Mouse (Mus musculus): Measurements from ENCODE around the gene Tmbim6. TPM values are rescaled to one million over a fixed set of nuclear protein-coding genes. Genes with fewer than 3 reads are reported as not detected.
A peak's percentile ranks its signal among the peaks of the same experiment; 100 is the strongest.

Tmbim6 gene
- polyA plus RNA-seq, 1 experiment from 2014 or later, result 509 TPM

GRCm38 (mm10) chr15:99396875-99397274 lies 4.2 kb downstream of the Tmbim6 start:
- DNase-seq (ENCODE audit: low read depth, low spot score) (no peak), ATAC-seq (no peak)
- ChIA-PET CTCF (interaction anchor here (0.9 to 1.1 kb wide), 3 partner anchors 8 to 73 kb away, joined by 3 to 4 read pairs (median 3); no protein-coding TSS in a partner anchor), POLR2A (interaction anchor here (0.5 kb wide), 1 partner anchor 624 kb away, joined by 3 read pairs; no protein-coding TSS in a partner anchor)
- no peaks in the 10 kb centered on the region for H3K27me3 ChIP-seq
- in situ Hi-C loops (cut with MboI; ENCODE audit: low pct_unique_long_range_greater_than_20kb), result no loop called here
- no peak for TF ChIP-seq CTCF (IDR thresholded peaks at IDR 0.05)

DNA sequence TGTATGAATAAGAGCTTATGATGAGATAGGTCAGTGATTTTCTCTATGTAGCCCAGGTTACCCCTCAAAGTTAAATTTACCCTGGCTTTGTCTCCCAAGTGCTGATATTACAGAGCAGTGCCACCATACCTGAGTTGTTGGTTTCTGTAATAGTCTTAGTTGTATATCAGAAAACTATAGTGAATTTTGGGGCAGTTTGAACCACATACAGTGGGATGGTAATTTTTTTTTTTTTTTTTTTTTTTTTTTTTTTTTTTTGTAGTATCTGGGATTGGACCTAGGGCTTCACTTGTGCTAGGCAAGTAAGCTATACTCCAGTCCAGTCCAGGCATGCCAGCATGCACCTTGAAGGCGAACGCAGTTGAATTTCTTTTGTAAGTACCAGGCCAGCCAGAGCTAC lies 4.9 kb downstream of the Tmbim6 start:
- ATAC-seq (no peak), DNase-seq (ENCODE audit: low read depth, low spot score) (no peak)
- CTCF ChIA-PET, result no interaction called here
- H3K27me3 ChIP-seq, result no peaks in the 10 kb centered on the region
- no peak for TF ChIP-seq CTCF (IDR thresholded peaks at IDR 0.05)
- POLR2A ChIA-PET, result interaction anchor here (0.5 to 0.7 kb wide), 3 partner anchors 9 to 623 kb away, joined by 3 to 4 read pairs (median 3); no protein-coding TSS in a partner anchor
- in situ Hi-C loops (cut with MboI; ENCODE audit: low pct_unique_long_range_greater_than_20kb), result no loop called here

GRCm38 (mm10) chr15:99399503-99400245 lies 7.0 kb downstream of the Tmbim6 start:
- no peak for TF ChIP-seq CTCF (IDR thresholded peaks at IDR 0.05)
- ChIA-PET CTCF (no interaction called here), POLR2A (no interaction called here)
- DNase-seq (ENCODE audit: low read depth, low spot score), result no peak
- ATAC-seq, result no peak
- H3K27me3 ChIP-seq, result no peaks in the 10 kb centered on the region
- in situ Hi-C loops (cut with MboI; ENCODE audit: low pct_unique_long_range_greater_than_20kb), result no loop called here

DNA sequence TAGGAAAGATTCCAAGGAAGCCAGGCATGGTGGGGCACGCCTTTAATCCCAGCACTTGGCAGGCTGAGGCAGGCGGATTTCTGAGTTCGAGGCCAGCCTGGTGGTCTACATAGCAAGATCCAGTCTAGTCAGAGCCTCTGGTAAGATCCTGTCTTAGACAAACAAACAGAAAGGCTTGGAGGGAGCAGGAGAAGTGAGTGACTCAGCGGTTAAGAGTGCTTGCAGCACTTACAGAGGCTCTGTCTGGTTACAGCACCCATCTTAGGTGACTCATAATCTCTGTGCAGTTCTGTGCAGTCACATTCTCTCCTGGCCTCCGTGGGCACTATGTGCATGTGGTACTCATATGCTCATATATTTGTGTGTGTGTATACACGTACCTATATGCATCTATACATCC lies 7.9 kb downstream of the Tmbim6 start:
- no peaks in the 10 kb centered on the region for H3K27me3 ChIP-seq
- ChIA-PET CTCF (interaction anchor here (1.6 kb wide), 1 partner anchor 16 kb away, joined by 5 read pairs; no protein-coding TSS in a partner anchor), POLR2A (no interaction called here)
- TF ChIP-seq CTCF (IDR thresholded peaks at IDR 0.05), result no peak
- in situ Hi-C loops (cut with MboI; ENCODE audit: low pct_unique_long_range_greater_than_20kb), result no loop called here
- DNase-seq (ENCODE audit: low read depth, low spot score), result peak; percentile 59
- ATAC-seq, result peak; percentile 81

GRCm38 (mm10) chr15:99403159-99403889 lies 10.6 kb downstream of the Tmbim6 start:
- DNase-seq (ENCODE audit: low read depth, low spot score), result no peak
- POLR2A ChIA-PET, result no interaction called here
- ATAC-seq, result no peak
- in situ Hi-C loops (cut with MboI; ENCODE audit: low pct_unique_long_range_greater_than_20kb), result no loop called here
- CTCF ChIA-PET, result interaction anchor here (1.0 to 4.8 kb wide), 2 partner anchors 13 to 19 kb away, joined by 3 to 21 read pairs; no protein-coding TSS in a partner anchor
- no peaks in the 10 kb centered on the region for H3K27me3 ChIP-seq
- TF ChIP-seq CTCF (IDR thresholded peaks at IDR 0.05), result no peak

GRCm38 (mm10) chr15:99405150-99405549 lies 12.5 kb downstream of the Tmbim6 start:
- CTCF ChIA-PET, result interaction anchor here (1.5 to 4.8 kb wide), 2 partner anchors 9 to 11 kb away, joined by 4 to 21 read pairs; no protein-coding TSS in a partner anchor
- TF ChIP-seq CTCF (IDR thresholded peaks at IDR 0.05), result no peak
- no peaks in the 10 kb centered on the region for H3K27me3 ChIP-seq
- no peak for DNase-seq (ENCODE audit: low read depth, low spot score)
- in situ Hi-C loops (cut with MboI; ENCODE audit: low pct_unique_long_range_greater_than_20kb), result no loop called here
- no peak for ATAC-seq
- POLR2A ChIA-PET, result no interaction called here

DNA sequence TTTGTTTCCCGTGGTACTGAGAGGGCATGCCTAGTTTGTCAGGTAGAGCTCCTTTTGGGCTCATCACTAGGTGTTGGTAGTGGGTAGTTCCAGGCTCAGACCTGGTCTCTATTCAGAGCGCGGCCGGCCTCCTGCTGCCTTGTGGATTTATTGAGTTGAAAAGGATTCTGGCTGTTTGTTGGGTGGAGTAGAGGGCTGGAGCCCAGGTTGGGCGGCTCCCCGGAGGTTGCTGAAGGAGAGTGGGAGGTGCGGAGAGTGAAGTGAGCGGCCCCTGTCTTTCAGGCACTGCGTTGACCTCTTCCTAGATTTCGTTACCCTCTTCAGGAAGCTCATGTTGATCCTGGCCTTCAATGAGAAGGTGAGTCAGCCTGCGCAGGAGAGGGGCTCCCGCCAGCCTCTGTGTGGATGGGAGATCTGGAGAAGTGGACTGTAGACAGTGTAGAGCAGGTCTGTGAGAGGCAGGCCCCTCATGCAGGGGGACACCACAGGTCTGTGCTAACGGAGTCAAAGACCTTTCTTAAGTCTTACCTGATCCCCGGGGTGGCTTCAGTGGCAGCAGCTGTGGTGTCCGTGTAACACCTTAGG lies 14.4 kb downstream of the Tmbim6 start:
- DNase-seq (ENCODE audit: low read depth, low spot score) (no peak), ATAC-seq (no peak)
- ChIA-PET POLR2A (no interaction called here), CTCF (interaction anchor here (0.9 to 4.8 kb wide), 2 partner anchors 9 to 89 kb away, joined by 3 to 21 read pairs; no protein-coding TSS in a partner anchor)
- H3K27me3 ChIP-seq, result no peaks in the 10 kb centered on the region
- in situ Hi-C loops (cut with MboI; ENCODE audit: low pct_unique_long_range_greater_than_20kb), result no loop called here
- TF ChIP-seq CTCF (IDR thresholded peaks at IDR 0.05), result no peak

DNA sequence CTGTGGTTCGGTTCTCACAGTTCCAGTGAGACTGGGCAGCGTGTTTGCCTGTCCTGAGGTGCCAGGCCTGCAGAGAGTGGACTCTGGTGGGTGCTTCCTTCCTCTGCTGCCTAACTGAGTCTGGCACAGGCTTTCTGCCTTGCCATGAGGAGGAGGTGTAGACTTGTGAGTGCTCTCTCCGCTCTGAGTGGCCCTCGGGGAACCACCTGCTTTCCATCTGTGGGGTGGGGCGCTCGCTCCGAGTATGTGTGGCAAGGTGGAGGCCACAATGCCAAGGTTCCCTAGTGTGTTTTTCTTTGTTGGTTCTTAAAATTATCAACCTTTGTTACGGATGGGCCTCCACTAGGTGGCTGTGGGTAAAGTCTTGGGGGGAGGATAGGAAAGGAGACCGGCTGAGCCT lies 16.2 kb downstream of the Tmbim6 start:
- in situ Hi-C loops (cut with MboI; ENCODE audit: low pct_unique_long_range_greater_than_20kb), result no loop called here
- ATAC-seq, result no peak
- DNase-seq (ENCODE audit: low read depth, low spot score), result no peak
- H3K27me3 ChIP-seq, result no peaks in the 10 kb centered on the region
- ChIA-PET CTCF (no interaction called here), POLR2A (no interaction called here)
- no peak for TF ChIP-seq CTCF (IDR thresholded peaks at IDR 0.05)

- H3K27me3 ChIP-seq, result no peaks in the 10 kb centered on the region
- ChIA-PET CTCF (interaction anchor here (1.6 kb wide), 1 partner anchor 59 kb away, joined by 4 read pairs; no protein-coding TSS in a partner anchor), POLR2A (interaction anchor here (1.1 to 1.2 kb wide), 2 partner anchors 10 to 27 kb away, joined by 3 read pairs; no protein-coding TSS in a partner anchor)
- in situ Hi-C loops (cut with MboI; ENCODE audit: low pct_unique_long_range_greater_than_20kb), result no loop called here
- TF ChIP-seq CTCF (IDR thresholded peaks at IDR 0.05), result no peak
- ATAC-seq (no peak), DNase-seq (ENCODE audit: low read depth, low spot score) (no peak)
Observed at GRCm38 (mm10) chr15:99411747-99412146, 19.1 kb downstream of the Tmbim6 start.

GRCm38 (mm10) chr15:99415793-99416192 lies 23.1 kb downstream of the Tmbim6 start:
- H3K27me3 ChIP-seq, result no peaks in the 10 kb centered on the region
- DNase-seq (ENCODE audit: low read depth, low spot score) (no peak), ATAC-seq (no peak)
- TF ChIP-seq CTCF (IDR thresholded peaks at IDR 0.05), result no peak
- CTCF ChIA-PET, result interaction anchor here (0.9 to 4.3 kb wide), 24 partner anchors 11 to 296 kb away, joined by 3 to 64 read pairs (median 4); partner anchors contain the start of genes Nckap5l and Tmbim6
- in situ Hi-C loops (cut with MboI; ENCODE audit: low pct_unique_long_range_greater_than_20kb), result no loop called here
- POLR2A ChIA-PET, result interaction anchor here (0.7 to 1.4 kb wide), 4 partner anchors 17 to 373 kb away, joined by 3 to 4 read pairs (median 4); no protein-coding TSS in a partner anchor

Measured in Patski (cell line).